Mouse (Mus musculus) bone marrow macrophage, adult 2 months (primary cell): ENCODE measurements around the gene Slc38a7.

Experiments
- CTCF ChIP-seq: IDR thresholded peaks from 2 replicates; pipeline ENCODE4 v1.5.1; 2012; ENCODE audit warnings: low read depth, mild to moderate bottlenecking, low read length, moderate library complexity
- POLR2A ChIP-seq: IDR thresholded peaks from 2 replicates; pipeline ENCODE4 v1.6.1; 2012; ENCODE audit warnings: mild to moderate bottlenecking, low read depth, low read length, borderline replicate concordance

GRCm38 (mm10) chr8:95901864-95902263, 48.5 kb upstream of the Slc38a7 start:
- TF ChIP-seq POLR2A (no peak), CTCF (no peak)
